Mouse (Mus musculus) monocyte, adult 59 days (primary cell): Measurements from ENCODE around the gene Fkrp. TPM values are rescaled to one million over a fixed set of nuclear protein-coding genes. Genes with fewer than 3 reads are reported as not detected.

Experiments
- total RNA-seq, 2 experiments: library from RNA; stranded (reverse); gene quantifications; one replicate each; pipeline ENCODE4 v1.2.4; 2023

The Fkrp gene
- 10 to 100 TPM; 18.6 to 22.7 TPM for total RNA-seq

DNA sequence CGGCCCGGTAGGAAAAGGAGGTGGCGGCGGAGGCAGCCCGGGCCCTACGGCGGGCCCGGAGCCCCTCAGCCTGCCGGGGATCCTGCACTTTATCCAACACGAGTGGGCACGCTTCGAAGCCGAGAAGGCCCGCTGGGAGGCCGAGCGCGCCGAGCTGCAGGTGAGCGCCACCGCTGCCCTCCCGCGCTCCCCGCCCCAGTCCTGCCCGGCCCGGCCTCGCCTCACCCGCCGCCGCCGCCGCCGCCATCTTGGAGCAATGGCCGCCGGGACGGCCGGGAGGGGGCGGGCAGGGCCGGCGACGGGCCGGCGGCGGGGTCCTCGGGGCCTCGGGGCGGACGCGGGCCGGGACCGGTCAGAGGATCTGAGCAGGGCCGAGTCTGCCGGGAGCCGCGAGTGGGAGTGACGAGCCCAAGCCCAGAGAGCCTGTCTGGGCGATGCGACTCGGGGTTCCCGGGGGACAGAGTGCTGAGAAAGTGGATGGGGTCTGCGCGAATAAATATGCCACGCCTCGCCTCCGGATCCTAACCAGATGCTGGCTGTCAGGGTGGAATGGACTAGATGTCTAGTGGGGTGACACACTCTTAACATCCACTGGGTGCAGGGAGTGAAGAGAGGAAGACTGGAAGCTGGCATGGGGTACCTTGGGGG lies at the start of gene Fkrp:
Gene Fkrp (minus strand): TSS at position 258 of the 648 bp plus-strand sequence.

DNA sequence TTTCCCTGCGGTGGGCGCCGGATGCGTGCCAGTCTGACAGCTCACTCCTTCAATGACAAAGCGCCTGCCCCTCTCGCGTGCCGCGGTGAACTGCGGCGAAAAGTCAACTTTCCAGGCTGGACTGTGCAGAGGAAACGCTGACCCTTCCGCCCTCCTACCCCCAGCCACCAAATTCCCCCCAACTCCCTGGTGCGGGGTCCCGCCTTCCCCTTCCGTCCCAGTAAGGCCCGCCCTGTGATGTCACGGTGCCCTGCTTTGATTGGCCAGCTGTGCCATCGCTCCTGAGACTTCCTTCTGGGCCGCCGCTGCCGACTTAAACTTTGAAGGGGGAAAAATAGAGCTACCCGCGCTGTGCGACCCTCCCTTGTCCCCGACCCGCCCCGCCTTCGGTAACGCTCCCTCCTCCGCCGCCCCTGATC lies 26.1 kb upstream of the Fkrp start, which contains the start of gene Prkd2:
Gene Prkd2 (plus strand): TSS at position 258 of the 419 bp plus-strand sequence.

DNA sequence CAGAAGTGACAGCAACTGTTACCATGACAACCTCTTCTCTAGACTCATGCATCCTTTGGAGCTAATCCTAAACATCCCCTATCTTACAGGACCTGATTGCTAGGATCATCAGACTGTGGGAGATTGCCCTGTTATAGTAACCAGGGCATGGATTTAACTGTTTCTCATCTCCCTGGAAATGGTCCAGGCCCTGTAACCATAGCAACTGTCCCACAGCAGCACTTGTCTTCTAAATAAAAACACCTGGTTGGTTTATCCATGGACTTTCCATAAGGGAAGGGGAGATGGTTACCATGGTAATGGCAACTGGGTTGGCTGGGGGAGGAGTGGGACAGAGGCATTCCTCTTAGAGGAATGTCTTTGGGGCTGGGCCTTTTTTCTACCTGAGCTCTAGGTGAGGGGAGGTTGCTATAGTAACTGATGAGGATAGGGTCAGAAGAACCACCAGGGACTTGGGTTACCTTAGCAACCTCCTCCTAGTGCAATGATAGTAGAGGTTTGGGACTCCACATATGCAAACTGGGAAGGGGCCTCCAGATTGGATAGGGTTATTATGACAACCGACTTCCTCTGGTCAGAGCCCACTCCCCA lies 1.1 kb downstream of the Fkrp start, which contains the start of gene Strn4:
Gene Strn4 (plus strand): TSS at position 539 of the 591 bp plus-strand sequence.

DNA sequence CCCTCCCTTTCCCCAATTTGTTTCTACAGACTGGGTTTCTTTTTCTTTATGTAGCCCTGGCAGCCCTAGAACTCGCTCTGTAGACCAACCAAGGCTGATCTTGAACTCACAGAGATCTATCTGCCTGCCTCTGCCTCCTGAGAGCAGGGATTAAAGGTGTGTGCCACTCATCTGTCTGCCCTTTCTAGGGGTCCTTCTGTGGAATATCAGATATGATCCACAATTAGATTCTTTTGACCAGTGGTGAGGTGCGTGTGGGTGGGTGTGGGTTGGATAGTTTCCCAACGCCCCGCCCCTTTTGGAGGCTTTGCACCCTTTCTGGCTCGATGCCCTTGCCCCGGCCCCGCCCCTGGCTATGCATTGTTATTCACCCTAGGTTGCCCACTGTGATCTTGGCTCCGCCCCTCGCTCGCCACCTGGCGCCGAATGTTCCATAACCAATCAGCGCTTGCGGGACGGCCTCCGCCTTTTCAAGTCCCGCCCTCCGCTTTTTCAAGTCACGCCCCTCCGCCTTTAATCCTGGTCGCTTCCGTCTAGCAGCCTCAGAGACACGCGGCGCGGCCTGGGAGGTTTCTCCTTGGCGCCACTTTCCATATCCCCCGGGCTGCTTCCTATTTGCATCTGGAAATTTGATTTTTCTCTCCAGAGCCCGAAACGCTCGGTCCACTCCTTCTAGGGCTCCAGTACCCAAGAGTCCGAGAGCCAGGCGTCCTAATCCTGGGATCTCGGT lies 35.5 kb downstream of the Fkrp start, which contains the start of gene Slc1a5:
Gene Slc1a5 (plus strand): TSS at position 516 of the 730 bp plus-strand sequence.

Other genes with a start within 250 kb of the Fkrp start
- gene Arhgap35, start 201.7 kb downstream of the Fkrp start, total RNA-seq = 1 to 10 TPM; 6.6 to 8.1 TPM
- not detected for gene Ceacam15, start 141.0 kb downstream of the Fkrp start, total RNA-seq
- gene Ceacam9, start 94.8 kb downstream of the Fkrp start, total RNA-seq = not detected
- gene Ap2s1, start 78.3 kb downstream of the Fkrp start, total RNA-seq = 100 to 1,000 TPM; 132 to 146 TPM
- 10 to 100 TPM; 52.2 to 55.7 TPM for gene Slc1a5, start 35.4 kb downstream of the Fkrp start, total RNA-seq
- 100 to 1,000 TPM in 1 of 2 experiments, 10 to 100 TPM in 1; 94.4 to 111 TPM for gene Strn4, start 843 bp downstream of the Fkrp start, total RNA-seq
- 10 to 100 TPM; 17.3 to 19.9 TPM for gene Prkd2, start 26.2 kb upstream of the Fkrp start, total RNA-seq
- under 1 TPM; 0.16 to 0.52 TPM for gene Dact3, start 58.6 kb upstream of the Fkrp start, total RNA-seq
- gene Gng8, start 75.1 kb upstream of the Fkrp start, total RNA-seq = not detected
- 10 to 100 TPM; 43.3 to 46.2 TPM for gene Ptgir, start 89.8 kb upstream of the Fkrp start, total RNA-seq
- gene Calm3, start 107.4 kb upstream of the Fkrp start, total RNA-seq = 100 to 1,000 TPM; 117 to 133 TPM
- gene Pnmal2, start 128.0 kb upstream of the Fkrp start, total RNA-seq = under 1 TPM in 1 of 2 experiments, not detected in 1; 0.10 TPM
- gene Pnmal1, start 142.9 kb upstream of the Fkrp start, total RNA-seq = not detected
- not detected for gene Gm42372, start 166.4 kb upstream of the Fkrp start, total RNA-seq
- not detected for gene Ccdc8, start 176.0 kb upstream of the Fkrp start, total RNA-seq
- gene Ppp5c, start 211.2 kb upstream of the Fkrp start, total RNA-seq = 10 to 100 TPM; 76.2 to 77.0 TPM
- gene Hif3a, start 245.7 kb upstream of the Fkrp start, total RNA-seq = under 1 TPM in 1 of 2 experiments, not detected in 1; 0.24 TPM